Mouse (Mus musculus) liver, embryonic 15.5 days (tissue): ENCODE measurements at regions not wholly inside any gene's neighbourhood (a gene's known extent, or its start where the extent isn't known, plus 50 kb on each side); places are given as distances from the start of the nearest gene placed in this dataset.

ENCODE experiments used
- ATAC-seq: fragments of 200-750 bp; cut with Nextera tagmentation; 2 replicates; pipeline ENCODE4 v1.8.0; 2017; ENCODE audit warnings: moderate number of reproducible peaks, mild to moderate bottlenecking, moderate library complexity; ENCODE audit not compliant: insufficient read depth
- H3K27ac ChIP-seq: fragments of 300-500 bp; sonication (generic); replicated peaks from 2 replicates; pipeline ENCODE4 v1.5.1; 2015; ENCODE audit warnings: mild to moderate bottlenecking, inconsistent platforms
- H3K27me3 ChIP-seq: fragments of 300-500 bp; sonication (generic); 2 replicates; pipeline ENCODE4 v1.6.1; 2015; ENCODE audit warnings: mild to moderate bottlenecking, inconsistent platforms
- H3K36me3 ChIP-seq: fragments of 300-500 bp; sonication (generic); replicated peaks from 2 replicates; pipeline ENCODE4 v1.6.1; 2015; ENCODE audit warnings: moderate library complexity, mild to moderate bottlenecking, inconsistent platforms
- H3K4me1 ChIP-seq: fragments of 300-500 bp; sonication (generic); replicated peaks from 2 replicates; pipeline ENCODE4 v1.6.1; 2015; ENCODE audit warnings: inconsistent platforms
- H3K4me2 ChIP-seq: fragments of 300-500 bp; sonication (generic); 2 replicates; pipeline ENCODE4 v1.6.1; 2015; ENCODE audit warnings: moderate library complexity, mild to moderate bottlenecking, inconsistent platforms
- H3K4me3 ChIP-seq: fragments of 300-500 bp; sonication (generic); replicated peaks from 2 replicates; pipeline ENCODE4 v1.5.1; 2015; ENCODE audit warnings: mild to moderate bottlenecking, inconsistent platforms
- H3K9ac ChIP-seq: fragments of 300-500 bp; sonication (generic); 2 replicates; pipeline ENCODE4 v1.6.1; 2015; ENCODE audit warnings: moderate library complexity, mild to moderate bottlenecking, inconsistent platforms
- H3K9me3 ChIP-seq: fragments of 300-500 bp; sonication (generic); replicated peaks from 2 replicates; pipeline ENCODE4 v1.6.1; 2016; ENCODE audit warnings: inconsistent platforms
- WGBS: fragments of 180-500 bp; shearing (Covaris S2); methylation state at CpG from one replicate; pipeline ENCODE4 v1.1.7; 2015; ENCODE audit warnings: mixed read lengths; ENCODE audit not compliant: insufficient replicate concordance; 5-methylcytosine and 5-hydroxymethylcytosine counted together

GRCm38 (mm10) chr12:52406386-52406785 is 97.4 kb upstream of the Arhgap5 start:
- Histone ChIP-seq H3K27ac (no peak overlapping the region), H3K9ac (no peak overlapping the region), H3K4me2 (no peak overlapping the region), H3K4me1 (no peaks in the 10 kb centered on the region), H3K4me3 (no peak overlapping the region), H3K27me3 (no peaks in the 10 kb centered on the region), H3K9me3 (no peaks in the 10 kb centered on the region), H3K36me3 (no peaks in the 10 kb centered on the region)
- 57% methylated on average over 6 of the region's 6 CpGs for WGBS
- no peak for ATAC-seq

DNA sequence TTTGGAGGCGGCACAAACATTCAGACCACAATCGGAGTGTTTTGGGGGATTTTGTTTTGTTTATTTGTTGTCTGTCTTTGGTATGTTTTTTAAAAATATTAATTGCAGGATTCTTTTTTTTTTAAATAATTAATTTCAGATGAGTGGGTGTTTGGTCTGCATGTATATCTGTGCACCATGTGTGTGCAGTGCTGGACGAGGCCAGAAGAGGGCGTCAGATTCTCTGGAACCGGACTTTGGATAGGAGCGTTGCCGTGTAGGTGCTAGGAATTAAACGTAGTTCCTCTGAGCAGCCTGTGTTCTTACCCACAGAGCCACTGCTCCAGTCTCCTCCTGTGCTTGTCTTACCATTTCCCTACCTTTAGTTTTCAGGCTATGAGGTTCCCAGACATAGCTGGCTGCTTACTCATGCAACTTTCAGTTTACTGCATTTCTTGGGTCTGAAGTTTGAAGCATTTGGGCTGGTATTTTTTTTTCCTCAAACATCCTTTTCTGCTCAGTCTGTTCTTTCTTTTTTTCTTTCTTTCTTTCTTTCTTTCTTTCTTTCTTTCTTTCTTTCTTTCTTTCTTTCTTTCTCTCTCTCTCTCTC is 95.4 kb upstream of the Arhgap5 start:
- no peak overlapping the region for H3K4me3 ChIP-seq
- no peaks in the 10 kb centered on the region for H3K9me3 ChIP-seq
- ATAC-seq = no peak
- no peaks in the 10 kb centered on the region for H3K27me3 ChIP-seq
- H3K36me3 ChIP-seq = no peaks in the 10 kb centered on the region
- H3K4me2 ChIP-seq = no peak overlapping the region
- no peak overlapping the region for H3K27ac ChIP-seq
- H3K4me1 ChIP-seq = no peaks in the 10 kb centered on the region
- 78% methylated on average over 8 of the region's 8 CpGs for WGBS
- H3K9ac ChIP-seq = no peak overlapping the region

GRCm38 (mm10) chr12:52409221-52409620 is 94.6 kb upstream of the Arhgap5 start:
- Histone ChIP-seq H3K27me3 (no peaks in the 10 kb centered on the region), H3K9me3 (no peaks in the 10 kb centered on the region), H3K36me3 (no peaks in the 10 kb centered on the region), H3K4me2 (no peak overlapping the region), H3K4me3 (no peak overlapping the region), H3K4me1 (no peaks in the 10 kb centered on the region), H3K27ac (no peak overlapping the region), H3K9ac (no peak overlapping the region)
- ATAC-seq = no peak
- WGBS = 60% methylated on average over 3 of the region's 3 CpGs

GRCm38 (mm10) chr12:52412172-52412571 is 91.6 kb upstream of the Arhgap5 start:
- no peak overlapping the region for H3K9ac ChIP-seq
- H3K4me1 ChIP-seq = no peaks in the 10 kb centered on the region
- no peaks in the 10 kb centered on the region for H3K9me3 ChIP-seq
- ATAC-seq = no peak
- H3K4me2 ChIP-seq = no peak overlapping the region
- no peak overlapping the region for H3K4me3 ChIP-seq
- 64% methylated on average over 4 of the region's 4 CpGs for WGBS
- no peak overlapping the region for H3K27ac ChIP-seq
- H3K27me3 ChIP-seq = no peaks in the 10 kb centered on the region
- H3K36me3 ChIP-seq = no peaks in the 10 kb centered on the region

DNA sequence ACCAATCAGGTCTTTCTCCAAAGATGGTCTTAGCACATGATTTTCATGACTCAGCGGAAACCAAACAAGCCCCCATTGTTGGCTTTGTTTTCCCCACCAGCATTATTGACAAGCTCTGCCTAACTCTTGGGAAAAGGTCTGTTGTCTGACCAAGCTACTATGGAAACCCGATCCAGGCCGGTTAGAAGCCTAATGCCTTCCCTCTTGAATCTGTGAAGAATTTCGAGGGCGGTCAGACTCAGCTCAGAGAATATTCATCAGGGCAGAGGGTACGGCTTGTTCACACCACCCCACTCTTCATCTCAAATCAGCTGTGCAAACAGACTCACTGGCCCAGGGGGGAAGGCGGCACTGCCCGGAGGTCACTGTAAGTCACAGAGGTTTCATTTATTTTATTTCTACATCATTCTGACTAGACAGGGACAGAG is 90.7 kb upstream of the Arhgap5 start:
- Histone ChIP-seq H3K27me3 (no peaks in the 10 kb centered on the region), H3K4me2 (no peak overlapping the region), H3K4me1 (no peaks in the 10 kb centered on the region), H3K4me3 (no peak overlapping the region), H3K27ac (no peak overlapping the region), H3K9ac (no peak overlapping the region), H3K36me3 (no peaks in the 10 kb centered on the region), H3K9me3 (no peaks in the 10 kb centered on the region)
- ATAC-seq = no peak
- 52% methylated on average over 8 of the region's 8 CpGs for WGBS

DNA sequence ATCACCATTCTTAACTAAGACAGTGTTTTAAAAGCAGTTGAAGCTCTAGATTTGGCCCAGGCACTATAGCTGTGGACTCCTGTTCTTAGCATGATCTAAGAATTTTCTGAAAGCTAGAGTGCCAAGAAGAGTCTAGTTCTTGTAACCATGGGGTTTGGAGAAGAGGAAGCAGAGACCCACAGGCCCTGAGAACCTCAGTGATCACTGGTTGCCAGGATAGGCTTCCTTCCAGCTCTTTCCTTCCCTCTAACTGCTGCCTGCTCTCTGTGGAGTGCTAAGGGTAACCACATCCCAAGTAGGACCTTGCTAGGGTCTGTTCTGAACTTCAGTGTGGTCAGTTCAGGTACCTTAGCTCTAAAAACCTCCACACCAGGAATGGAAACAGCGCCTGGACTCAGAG is 81.0 kb upstream of the Arhgap5 start:
- Histone ChIP-seq H3K9ac (no peak overlapping the region), H3K4me3 (no peak overlapping the region), H3K27me3 (no peaks in the 10 kb centered on the region), H3K27ac (no peak overlapping the region), H3K4me2 (no peak overlapping the region), H3K9me3 (no peaks in the 10 kb centered on the region), H3K4me1 (no peaks in the 10 kb centered on the region), H3K36me3 (no peaks in the 10 kb centered on the region)
- ATAC-seq = no peak
- WGBS = 47% methylated on average over 1 of the region's 1 CpGs

- no peaks in the 10 kb centered on the region for H3K4me1 ChIP-seq
- H3K27me3 ChIP-seq = no peaks in the 10 kb centered on the region
- H3K27ac ChIP-seq = no peak overlapping the region
- H3K4me2 ChIP-seq = no peak overlapping the region
- no peak for ATAC-seq
- H3K4me3 ChIP-seq = no peak overlapping the region
- H3K36me3 ChIP-seq = no peaks in the 10 kb centered on the region
- no peaks in the 10 kb centered on the region for H3K9me3 ChIP-seq
- no peak overlapping the region for H3K9ac ChIP-seq
- WGBS = 51% methylated on average over 3 of the region's 3 CpGs
Measured at GRCm38 (mm10) chr12:52424336-52425034, 79.3 kb upstream of the Arhgap5 start.

- Histone ChIP-seq H3K36me3 (no peaks in the 10 kb centered on the region), H3K4me3 (no peak overlapping the region), H3K4me1 (no peaks in the 10 kb centered on the region), H3K9ac (no peak overlapping the region), H3K27me3 (no peaks in the 10 kb centered on the region), H3K4me2 (no peak overlapping the region), H3K9me3 (no peaks in the 10 kb centered on the region), H3K27ac (no peak overlapping the region)
- ATAC-seq = no peak
- WGBS = 74% methylated on average over 5 of the region's 5 CpGs
Measured at GRCm38 (mm10) chr12:52429935-52430334, 73.8 kb upstream of the Arhgap5 start.

- ATAC-seq = no peak
- Histone ChIP-seq H3K27me3 (no peaks in the 10 kb centered on the region), H3K4me1 (no peaks in the 10 kb centered on the region), H3K9me3 (no peaks in the 10 kb centered on the region), H3K27ac (no peak overlapping the region), H3K36me3 (no peaks in the 10 kb centered on the region), H3K4me2 (no peak overlapping the region), H3K9ac (no peak overlapping the region), H3K4me3 (no peak overlapping the region)
- 39% methylated on average over 3 of the region's 3 CpGs for WGBS
Measured at GRCm38 (mm10) chr12:52431933-52432332, 71.8 kb upstream of the Arhgap5 start.

GRCm38 (mm10) chr12:52434021-52434420 is 69.8 kb upstream of the Arhgap5 start:
- Histone ChIP-seq H3K36me3 (no peaks in the 10 kb centered on the region), H3K4me1 (no peaks in the 10 kb centered on the region), H3K4me3 (no peak overlapping the region), H3K4me2 (no peak overlapping the region), H3K27me3 (no peaks in the 10 kb centered on the region), H3K9me3 (no peaks in the 10 kb centered on the region), H3K27ac (no peak overlapping the region), H3K9ac (no peak overlapping the region)
- no peak for ATAC-seq
- 33% methylated on average over 2 of the region's 2 CpGs for WGBS

- WGBS = 70% methylated on average over 5 of the region's 5 CpGs
- Histone ChIP-seq H3K4me2 (no peak overlapping the region), H3K27ac (no peak overlapping the region), H3K4me1 (no peaks in the 10 kb centered on the region), H3K4me3 (no peak overlapping the region), H3K9me3 (no peaks in the 10 kb centered on the region), H3K9ac (no peak overlapping the region), H3K36me3 (no peaks in the 10 kb centered on the region), H3K27me3 (no peaks in the 10 kb centered on the region)
- no peak for ATAC-seq
Measured at GRCm38 (mm10) chr12:52435321-52435720, 68.5 kb upstream of the Arhgap5 start.

DNA sequence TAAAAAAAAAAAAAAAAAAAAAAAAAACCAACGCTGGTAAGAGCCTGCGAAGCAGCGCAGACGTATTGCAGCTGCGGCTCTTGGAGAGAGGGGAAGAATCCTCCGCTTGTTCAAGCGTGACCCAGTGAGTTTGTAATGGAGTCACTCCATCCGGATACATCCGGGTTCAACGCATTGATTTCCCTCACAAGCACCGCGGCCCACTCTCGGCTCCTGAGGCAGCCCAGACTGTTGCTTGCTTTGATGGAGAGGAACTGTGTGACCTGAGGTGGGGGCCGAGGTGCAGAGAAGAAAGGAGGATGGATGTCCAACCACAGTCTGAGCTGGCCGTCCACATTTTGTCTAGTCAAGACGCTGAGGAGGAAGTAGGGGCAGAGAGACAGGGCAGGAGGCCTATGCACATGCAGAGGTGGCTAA is 68.0 kb upstream of the Arhgap5 start:
- no peaks in the 10 kb centered on the region for H3K27me3 ChIP-seq
- ATAC-seq = no peak
- WGBS = 71% methylated on average over 16 of the region's 16 CpGs
- no peaks in the 10 kb centered on the region for H3K4me1 ChIP-seq
- H3K9ac ChIP-seq = no peak overlapping the region
- H3K4me3 ChIP-seq = no peak overlapping the region
- H3K9me3 ChIP-seq = no peaks in the 10 kb centered on the region
- no peak overlapping the region for H3K4me2 ChIP-seq
- H3K36me3 ChIP-seq = no peaks in the 10 kb centered on the region
- H3K27ac ChIP-seq = no peak overlapping the region
